Mouse (Mus musculus) left cerebral cortex, postnatal 25 days (tissue): ENCODE measurements around the gene Olfr986. TPM values are rescaled to one million over a fixed set of nuclear protein-coding genes. Genes with fewer than 3 reads are reported as not detected.
"Not testable (repeated sequence)": the region's sequence is repeated elsewhere in the genome, so short reads cannot be mapped to it uniquely, and the experiment has no call there.

Source experiments
- DNase-seq, 2 experiments: peaks; one replicate each; pipeline ENCODE4 v3.0.0; 2022; ENCODE audit warnings: low spot score in 2 of 2, mixed read lengths in 1 of 2
- intact Hi-C: fragments of 180-260 bp; cut with DNase I; formaldehyde crosslinking; loops from one replicate; pipeline ENCODE4 v1.15.1; 2025
- total RNA-seq, 2 experiments: library from RNA; stranded (reverse); gene quantifications; 2 replicates each; pipeline ENCODE4 v1.2.3; 2021

The Olfr986 gene
- total RNA-seq: not detected

- intact Hi-C loops: no loop called here
- no peak for DNase-seq
These were observed at the start of gene Olfr986 for GRCm38 (mm10) chr9:40180620-40181019. Gene Olfr986, plus strand, starts transcription at chr9:40180920.

GRCm38 (mm10) chr9:40136987-40137688 lies 43.6 kb upstream of the Olfr986 start:
- intact Hi-C loops: no loop called here
- no peak for DNase-seq

GRCm38 (mm10) chr9:40139484-40139883 lies 41.2 kb upstream of the Olfr986 start:
- intact Hi-C loops: no loop called here
- DNase-seq: no peak

- DNase-seq: no peak
- intact Hi-C loops: no loop called here
These were observed 39.2 kb upstream of the Olfr986 start for GRCm38 (mm10) chr9:40141544-40141943.

- intact Hi-C loops: no loop called here
- no peak for DNase-seq
These were observed 25.5 kb upstream of the Olfr986 start for GRCm38 (mm10) chr9:40155118-40155644.

GRCm38 (mm10) chr9:40166446-40166845 lies 14.3 kb upstream of the Olfr986 start:
- intact Hi-C loops: no loop called here
- peak in 1 of 2 experiments; percentile 4 for DNase-seq

- DNase-seq: no peak
- intact Hi-C loops: no loop called here
These were observed 3.7 kb upstream of the Olfr986 start for GRCm38 (mm10) chr9:40177017-40177416.

GRCm38 (mm10) chr9:40185166-40185565 lies 4.4 kb downstream of the Olfr986 start:
- intact Hi-C loops, DNase-seq: not testable (repeated sequence)

- no peak for DNase-seq
- intact Hi-C loops: no loop called here
These were observed 10.6 kb downstream of the Olfr986 start for GRCm38 (mm10) chr9:40191086-40191876.

- intact Hi-C loops: no loop called here
- peak; percentile 84 to 88 for DNase-seq
These were observed 11.6 kb downstream of the Olfr986 start, which contains the start of gene Zfp202 for GRCm38 (mm10) chr9:40192098-40193038. Gene Zfp202, plus strand, starts transcription at chr9:40192316.

GRCm38 (mm10) chr9:40195981-40196380 lies 15.3 kb downstream of the Olfr986 start:
- intact Hi-C loops: no loop called here

GRCm38 (mm10) chr9:40206546-40206950 lies 25.8 kb downstream of the Olfr986 start:
- DNase-seq: no peak
- intact Hi-C loops: no loop called here

More at GRCm38 (mm10) chr9:40195981-40196380, 15.3 kb downstream of the Olfr986 start:
- DNase-seq: no peak

- no peak for DNase-seq
- intact Hi-C loops: loop anchor here (10.0 kb wide), 1 partner anchor 706 kb away; no protein-coding TSS in a partner anchor
These were observed 30.0 kb downstream of the Olfr986 start for GRCm38 (mm10) chr9:40210744-40211143.

- DNase-seq: no peak
- intact Hi-C loops: loop anchor here (10.0 kb wide), 1 partner anchor 709 kb away; no protein-coding TSS in a partner anchor
These were observed 33.3 kb downstream of the Olfr986 start for GRCm38 (mm10) chr9:40214058-40214457.

GRCm38 (mm10) chr9:40216651-40217050 lies 35.9 kb downstream of the Olfr986 start:
- intact Hi-C loops: loop anchor here (10.0 kb wide), 1 partner anchor 712 kb away; no protein-coding TSS in a partner anchor
- no peak for DNase-seq

- DNase-seq: no peak
- intact Hi-C loops: loop anchor here (2.0 kb wide), 1 partner anchor 107 kb away; no protein-coding TSS in a partner anchor
These were observed 43.6 kb downstream of the Olfr986 start for GRCm38 (mm10) chr9:40224289-40224688.

GRCm38 (mm10) chr9:40227874-40228789 lies 47.4 kb downstream of the Olfr986 start:
- intact Hi-C loops: loop anchor here (5.0 kb wide), 1 partner anchor 64 kb away; no protein-coding TSS in a partner anchor
- peak; percentile 45 to 64 for DNase-seq

GRCm38 (mm10) chr9:40228804-40229331 lies 48.1 kb downstream of the Olfr986 start:
- intact Hi-C loops: loop anchor here (5.0 kb wide), 1 partner anchor 63 kb away; no protein-coding TSS in a partner anchor
- no peak for DNase-seq
